Mouse (Mus musculus): ENCODE measurements at regions not wholly inside any gene's neighbourhood (a gene's known extent, or its start where the extent isn't known, plus 50 kb on each side); places are given as distances from the start of the nearest gene placed in this dataset.

- no peak for DNase-seq (ENCODE audit: low spot score in 2 of 2)
Observed at GRCm38 (mm10) chr19:28205691-28206090, 194.7 kb upstream of the Rfx3 start.

GRCm38 (mm10) chr19:28203719-28204118 is 192.8 kb upstream of the Rfx3 start:
- DNase-seq (ENCODE audit: low spot score in 2 of 2), result no peak

GRCm38 (mm10) chr19:28199385-28199784 is 188.4 kb upstream of the Rfx3 start:
- DNase-seq (ENCODE audit: low spot score in 2 of 2), result no peak

- no peak for DNase-seq (ENCODE audit: low spot score in 2 of 2)
Observed at GRCm38 (mm10) chr19:28196881-28197280, 185.9 kb upstream of the Rfx3 start.

- DNase-seq (ENCODE audit: low spot score in 2 of 2), result no peak
Observed at GRCm38 (mm10) chr19:28192248-28192647, 181.3 kb upstream of the Rfx3 start.

- no peak for DNase-seq (ENCODE audit: low spot score in 2 of 2)
Observed at GRCm38 (mm10) chr19:28191428-28192116, 180.6 kb upstream of the Rfx3 start.

GRCm38 (mm10) chr19:28190250-28190649 is 179.3 kb upstream of the Rfx3 start:
- DNase-seq (ENCODE audit: low spot score in 2 of 2), result no peak

GRCm38 (mm10) chr19:28188363-28188762 is 177.4 kb upstream of the Rfx3 start:
- DNase-seq (ENCODE audit: low spot score in 2 of 2), result no peak

GRCm38 (mm10) chr19:28182411-28183182 is 171.6 kb upstream of the Rfx3 start:
- DNase-seq (ENCODE audit: low spot score in 2 of 2), result no peak

GRCm38 (mm10) chr19:28181171-28181570 is 170.2 kb upstream of the Rfx3 start:
- no peak for DNase-seq (ENCODE audit: low spot score in 2 of 2)

GRCm38 (mm10) chr19:28178114-28178513 is 167.1 kb upstream of the Rfx3 start:
- no peak for DNase-seq (ENCODE audit: low spot score in 2 of 2)

GRCm38 (mm10) chr19:28176821-28177220 is 165.9 kb upstream of the Rfx3 start:
- DNase-seq (ENCODE audit: low spot score in 2 of 2), result no peak

GRCm38 (mm10) chr19:28171836-28172534 is 161.0 kb upstream of the Rfx3 start:
- DNase-seq (ENCODE audit: low spot score in 2 of 2), result no peak

- DNase-seq (ENCODE audit: low spot score in 2 of 2), result no peak
Observed at GRCm38 (mm10) chr19:28167451-28168165, 156.6 kb upstream of the Rfx3 start.

- DNase-seq (ENCODE audit: low spot score in 2 of 2), result no peak
Observed at GRCm38 (mm10) chr19:28166626-28167025, 155.7 kb upstream of the Rfx3 start.

- peak; percentile 72 to 74 for DNase-seq (ENCODE audit: low spot score in 2 of 2)
Observed at GRCm38 (mm10) chr19:28165901-28166361, 155.0 kb upstream of the Rfx3 start.

- no peak for DNase-seq (ENCODE audit: low spot score in 2 of 2)
Observed at GRCm38 (mm10) chr19:28163195-28163594, 152.2 kb upstream of the Rfx3 start.

- DNase-seq (ENCODE audit: low spot score in 2 of 2), result no peak
Observed at GRCm38 (mm10) chr19:28160582-28160981, 149.6 kb upstream of the Rfx3 start.

- DNase-seq (ENCODE audit: low spot score in 2 of 2), result peak in 1 of 2 experiments; percentile 27
Observed at GRCm38 (mm10) chr19:28157196-28157595, 146.2 kb upstream of the Rfx3 start.

GRCm38 (mm10) chr19:28137581-28137980 is 126.6 kb upstream of the Rfx3 start:
- DNase-seq (ENCODE audit: low spot score in 2 of 2), result no peak

- DNase-seq (ENCODE audit: low spot score in 2 of 2), result no peak
Observed at GRCm38 (mm10) chr19:28134806-28135205, 123.8 kb upstream of the Rfx3 start.
